Mouse (Mus musculus): ENCODE results near the gene Olfr688. TPM values are rescaled to one million over a fixed set of nuclear protein-coding genes. Genes with fewer than 3 reads are reported as not detected.

Olfr688 gene
- polyA plus RNA-seq, 1 experiment from 2014 or later = not detected

Other genes with a start within 250 kb of the Olfr688 start
- not detected in 2 replicates for gene Olfr677, start 236.7 kb upstream of the Olfr688 start, polyA plus RNA-seq (2014; fragmentation: Nextera tagmentation; extraction: Ambion mirVana)
- not detected in 2 replicates for gene Olfr678, start 223.6 kb upstream of the Olfr688 start, polyA plus RNA-seq (2014; fragmentation: Nextera tagmentation; extraction: Ambion mirVana)
- gene Olfr679, start 206.9 kb upstream of the Olfr688 start, polyA plus RNA-seq (2014; fragmentation: Nextera tagmentation; extraction: Ambion mirVana) = not detected in 2 replicates
- not detected in 2 replicates for gene Olfr680-ps1, start 195.3 kb upstream of the Olfr688 start, polyA plus RNA-seq (2014; fragmentation: Nextera tagmentation; extraction: Ambion mirVana)
- gene Olfr681, start 171.3 kb upstream of the Olfr688 start, polyA plus RNA-seq (2014; fragmentation: Nextera tagmentation; extraction: Ambion mirVana) = not detected in 2 replicates
- not detected in 2 replicates for gene Olfr683, start 141.1 kb upstream of the Olfr688 start, polyA plus RNA-seq (2014; fragmentation: Nextera tagmentation; extraction: Ambion mirVana)
- not detected in 2 replicates for gene Olfr684, start 124.4 kb upstream of the Olfr688 start, polyA plus RNA-seq (2014; fragmentation: Nextera tagmentation; extraction: Ambion mirVana)
- gene Olfr685, start 102.1 kb upstream of the Olfr688 start, polyA plus RNA-seq (2014; fragmentation: Nextera tagmentation; extraction: Ambion mirVana) = not detected in 2 replicates
- gene Olfr686, start 80.6 kb upstream of the Olfr688 start, polyA plus RNA-seq (2014; fragmentation: Nextera tagmentation; extraction: Ambion mirVana) = not detected in 2 replicates
- not detected in 2 replicates for gene Olfr689, start 23.1 kb downstream of the Olfr688 start, polyA plus RNA-seq (2014; fragmentation: Nextera tagmentation; extraction: Ambion mirVana)
- gene Olfr690, start 46.0 kb downstream of the Olfr688 start, polyA plus RNA-seq (2014; fragmentation: Nextera tagmentation; extraction: Ambion mirVana) = not detected in 2 replicates
- not detected in 2 replicates for gene Olfr691, start 54.2 kb downstream of the Olfr688 start, polyA plus RNA-seq (2014; fragmentation: Nextera tagmentation; extraction: Ambion mirVana)
- gene Olfr692, start 80.1 kb downstream of the Olfr688 start, polyA plus RNA-seq (2014; fragmentation: Nextera tagmentation; extraction: Ambion mirVana) = not detected in 2 replicates
- gene Gm5901, start 86.9 kb downstream of the Olfr688 start, polyA plus RNA-seq (2014; fragmentation: Nextera tagmentation; extraction: Ambion mirVana) = not detected in 2 replicates
- gene Fam160a2, start 112.0 kb downstream of the Olfr688 start, polyA plus RNA-seq (2014; fragmentation: Nextera tagmentation; extraction: Ambion mirVana) = 33.0 and 36.1 TPM in 2 replicates
- not detected in 2 replicates for gene Cnga4, start 116.5 kb downstream of the Olfr688 start, polyA plus RNA-seq (2014; fragmentation: Nextera tagmentation; extraction: Ambion mirVana)
- gene Cckbr, start 137.6 kb downstream of the Olfr688 start, polyA plus RNA-seq (2014; fragmentation: Nextera tagmentation; extraction: Ambion mirVana) = not detected in 2 replicates
- 22.8 and 23.0 TPM in 2 replicates for gene Cavin3, start 194.2 kb downstream of the Olfr688 start, polyA plus RNA-seq (2014; fragmentation: Nextera tagmentation; extraction: Ambion mirVana)

Measured in neural tube, embryonic 11.5 days (tissue).